Mouse (Mus musculus) forebrain, embryonic 10.5 days (tissue): ENCODE measurements around the gene Rcan2. TPM values are rescaled to one million over a fixed set of nuclear protein-coding genes. Genes with fewer than 3 reads are reported as not detected.
A peak's percentile ranks its signal among the peaks of the same experiment; 100 is the strongest.

Experiments used
- DNase-seq: peaks from one replicate; pipeline ENCODE4 v3.0.0-alpha.2; 2017; ENCODE audit warnings: low spot score; ENCODE audit errors: extremely low spot score
- H3K27ac ChIP-seq: fragments of 300-500 bp; sonication (generic); 2 replicates; pipeline ENCODE4 v1.5.1; 2016; ENCODE audit warnings: mild to moderate bottlenecking
- H3K27me3 ChIP-seq: fragments of 300-500 bp; sonication (generic); 2 replicates; pipeline ENCODE4 v1.6.1; 2016; ENCODE audit warnings: mild to moderate bottlenecking; ENCODE audit not compliant: poor library complexity, severe bottlenecking
- H3K36me3 ChIP-seq: fragments of 300-500 bp; sonication (generic); replicated peaks from 2 replicates; pipeline ENCODE4 v1.6.1; 2016; ENCODE audit warnings: mild to moderate bottlenecking, moderate library complexity
- H3K4me1 ChIP-seq: fragments of 300-500 bp; sonication (generic); 2 replicates; pipeline ENCODE4 v1.6.1; 2016
- H3K4me3 ChIP-seq: fragments of 300-500 bp; sonication (generic); 2 replicates; pipeline ENCODE4 v1.5.1; 2016; ENCODE audit warnings: mild to moderate bottlenecking, moderate library complexity
- H3K9me3 ChIP-seq: fragments of 300-500 bp; sonication (generic); 2 replicates; pipeline ENCODE4 v1.6.1; 2016; ENCODE audit warnings: mild to moderate bottlenecking, moderate library complexity
- WGBS: fragments of 180-500 bp; shearing (Covaris S2); methylation state at CpG from one replicate; pipeline ENCODE4 v1.1.7; 2016; 5-methylcytosine and 5-hydroxymethylcytosine counted together
- polyA plus RNA-seq: library from polyadenylated mRNA; unstranded; fragments of >200 nt; fragmentation: Nextera tagmentation; extraction: Ambion mirVana; gene quantifications from 2 replicates; pipeline ENCODE4 v1.2.1, GENCODE M21; 2016

Gene Rcan2
- polyA plus RNA-seq, 1 experiment from 2014 or later = 6.4 TPM

DNA sequence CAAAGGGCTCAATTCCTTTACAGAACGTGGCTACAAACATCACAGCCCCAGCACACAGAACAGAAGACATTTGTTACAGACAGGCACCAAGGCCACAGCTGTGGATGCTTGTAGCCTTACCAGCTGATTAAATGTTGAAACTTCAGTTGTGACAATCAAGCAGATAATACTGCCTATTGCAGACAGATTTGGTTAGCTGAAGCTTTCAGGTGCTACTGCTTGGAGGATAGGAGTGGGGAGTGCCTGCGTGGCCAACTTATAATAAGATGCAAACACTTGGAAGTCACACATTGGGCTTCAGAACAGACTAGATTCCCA, 276.7 kb downstream of the Rcan2 start:
- Histone ChIP-seq H3K9me3 (no peaks in the 10 kb centered on the region), H3K27me3 (peaks cover 15% of the 10 kb centered on the region), H3K4me3 (no peak overlapping the region), H3K27ac (no peak overlapping the region), H3K4me1 (peaks cover 13% of the 10 kb centered on the region), H3K36me3 (0 out of 2 replicates have a peak, but pooled peaks cover 8% of the 10 kb centered on the region)
- no peak for DNase-seq
- 71% methylated on average over 2 of the region's 2 CpGs for WGBS

DNA sequence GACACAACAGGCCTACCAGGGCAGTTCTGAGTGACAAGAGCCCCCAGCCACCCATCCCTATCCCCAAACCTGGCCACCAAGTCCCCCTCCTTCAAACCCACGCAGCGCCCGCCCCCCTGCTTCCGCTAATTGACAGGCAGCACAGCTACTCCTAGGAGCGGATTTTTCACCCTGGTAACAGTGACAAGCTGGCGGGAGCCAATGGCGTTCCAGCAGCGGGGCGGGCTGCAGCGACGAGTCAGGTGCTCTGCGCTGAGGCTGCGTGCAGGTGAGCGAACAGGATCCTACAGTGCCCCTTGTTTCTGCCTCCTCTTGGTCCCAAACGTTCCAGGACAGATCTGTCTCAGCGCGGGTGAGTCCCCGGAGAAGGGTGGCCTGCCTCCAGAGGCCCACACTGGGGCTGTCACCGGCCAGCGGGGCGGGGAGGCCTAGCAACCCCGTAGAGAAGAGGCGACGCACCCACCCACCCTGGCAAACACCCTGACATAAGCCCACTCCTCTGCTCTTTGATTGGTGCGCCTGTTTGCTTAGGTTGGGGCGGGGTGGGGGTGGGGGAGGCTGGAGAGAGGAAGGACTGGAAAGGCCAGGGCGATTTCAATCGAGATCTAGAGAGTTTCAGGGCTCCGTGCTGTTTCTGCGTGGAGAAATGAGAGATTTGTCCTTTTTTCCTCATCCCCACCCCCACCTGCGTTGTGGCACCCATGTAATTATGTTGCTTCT, 277.6 kb downstream of the Rcan2 start, which contains the start of gene Enpp5:
TSS of gene Enpp5 (plus strand) at position 183 of the 720 bp plus-strand sequence.
- Histone ChIP-seq H3K27ac (peak within 1 kb of the TSS; percentile 78), H3K4me1 (peaks cover 13% of the 10 kb centered on the region), H3K27me3 (peaks cover 15% of the 10 kb centered on the region), H3K4me3 (peak within 1 kb of the TSS; percentile 63), H3K9me3 (no peaks in the 10 kb centered on the region), H3K36me3 (0 out of 2 replicates have a peak, but pooled peaks cover 8% of the 10 kb centered on the region)
- WGBS = under 1% methylated on average over 31 of the region's 31 CpGs
- peak; percentile 76 for DNase-seq

DNA sequence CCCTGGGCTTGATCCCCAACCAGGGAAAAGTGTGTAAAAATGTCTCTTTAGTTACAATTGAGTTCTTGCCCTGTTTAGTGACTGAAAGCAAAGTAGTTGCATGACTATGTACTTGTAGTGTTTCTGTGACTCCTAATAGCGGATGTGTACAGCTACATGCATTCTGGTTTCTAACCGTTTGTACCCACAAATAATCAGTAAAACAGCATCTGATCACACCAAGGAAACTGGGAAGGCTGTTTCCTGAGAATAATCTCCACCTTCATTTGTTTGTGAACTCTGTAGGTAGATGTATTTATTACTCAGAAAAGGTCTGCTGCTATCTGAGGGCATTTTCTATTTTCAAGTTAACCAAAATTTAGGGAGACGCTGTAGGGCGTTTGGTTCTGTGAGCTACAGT, 282.0 kb downstream of the Rcan2 start:
- no peak overlapping the region for H3K4me3 ChIP-seq
- H3K27ac ChIP-seq = no peak overlapping the region
- H3K36me3 ChIP-seq = 0 out of 2 replicates have a peak, but pooled peaks cover 10% of the 10 kb centered on the region
- no peaks in the 10 kb centered on the region for H3K9me3 ChIP-seq
- no peak for DNase-seq
- 91% methylated on average over 4 of the region's 4 CpGs for WGBS
- peaks cover 12% of the 10 kb centered on the region for H3K4me1 ChIP-seq
- H3K27me3 ChIP-seq = peaks cover under 1% of the 10 kb centered on the region

DNA sequence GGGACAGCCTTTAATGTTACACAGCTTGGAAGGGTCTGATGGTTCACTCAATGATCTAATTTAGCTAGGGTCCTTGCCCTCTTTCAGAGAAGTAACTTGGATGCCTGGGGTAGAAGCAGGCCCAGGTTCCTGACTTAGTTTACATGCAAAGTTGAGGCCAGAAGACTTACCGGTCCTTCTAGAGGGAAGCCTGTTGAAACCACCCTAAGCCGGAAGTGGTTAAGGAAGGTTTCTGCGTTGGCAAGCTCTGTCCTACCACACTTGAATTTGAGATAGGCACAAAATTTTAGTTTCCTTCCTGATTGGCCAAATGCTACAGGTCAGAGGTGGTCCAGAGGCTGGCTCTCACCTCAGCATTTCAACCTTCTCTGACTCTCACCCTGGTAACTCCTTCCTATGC, 287.1 kb downstream of the Rcan2 start:
- DNase-seq = no peak
- Histone ChIP-seq H3K27me3 (no peaks in the 10 kb centered on the region), H3K36me3 (0 out of 2 replicates have a peak, but pooled peaks cover 2% of the 10 kb centered on the region), H3K4me3 (no peak overlapping the region), H3K9me3 (no peaks in the 10 kb centered on the region), H3K4me1 (no peaks in the 10 kb centered on the region), H3K27ac (no peak overlapping the region)
- WGBS = 90% methylated on average over 3 of the region's 3 CpGs

Other genes starting within 250 kb of the Rcan2 start
- 2.6 and 3.8 TPM in 2 replicates for gene Pla2g7, start 233.3 kb upstream of the Rcan2 start, polyA plus RNA-seq
- 0.02 and 0.37 TPM in 2 replicates for gene Tdrd6, start 171.1 kb upstream of the Rcan2 start, polyA plus RNA-seq
- gene Slc25a27, start 134.1 kb upstream of the Rcan2 start, polyA plus RNA-seq = 33.3 and 38.0 TPM in 2 replicates
- 34.6 and 36.3 TPM in 2 replicates for gene Cyp39a1, start 133.9 kb upstream of the Rcan2 start, polyA plus RNA-seq